Mouse (Mus musculus) duodenum, adult 2 months (tissue): ENCODE data around the gene Olfr1143. TPM values are rescaled to one million over a fixed set of nuclear protein-coding genes. Genes with fewer than 3 reads are reported as not detected.

Experiments
- polyA plus RNA-seq: library from polyadenylated mRNA; depleted of rRNA; stranded (reverse); fragments of >200 nt; gene quantifications from 2 replicates; pipeline ENCODE4 v1.2.3, GENCODE M21; 2012; ENCODE audit warnings: low replicate concordance; rRNA removed

Gene Olfr1143
- polyA plus RNA-seq, result not detected in 2 replicates

GRCm38 (mm10) chr2:87800292-87800691 lies at the start of gene Olfr1143:
Gene Olfr1143 (plus strand): TSS chr2:87800592.

GRCm38 (mm10) chr2:87753891-87754290 lies 46.5 kb upstream of the Olfr1143 start, which contains the start of gene Olfr1141:
Gene Olfr1141 (minus strand): TSS chr2:87753991.

GRCm38 (mm10) chr2:87779183-87779582 lies 21.2 kb upstream of the Olfr1143 start, which contains the start of gene Olfr152:
Gene Olfr152 (plus strand): TSS chr2:87779483.

GRCm38 (mm10) chr2:87809522-87809921 lies 9.1 kb downstream of the Olfr1143 start, which contains the start of gene Olfr1145:
Gene Olfr1145 (plus strand): TSS chr2:87809822.

DNA sequence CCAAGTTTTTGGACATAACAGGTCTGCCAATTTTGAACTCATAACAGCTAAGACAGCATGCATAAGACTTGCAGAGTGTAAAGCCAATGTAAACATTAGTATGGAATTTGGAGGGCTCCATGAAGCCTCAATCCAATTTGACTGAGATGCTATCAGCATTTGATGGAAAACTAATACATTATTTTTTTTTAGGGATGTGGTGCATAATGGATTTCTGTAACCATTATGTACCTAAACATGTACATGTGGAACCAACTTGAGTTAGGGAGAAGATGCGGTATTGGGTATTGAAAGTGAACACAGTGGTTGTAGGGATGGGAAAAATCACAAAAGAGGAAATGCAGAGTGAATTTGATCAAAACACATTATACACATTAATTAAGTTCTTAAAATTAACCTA lies 29.8 kb downstream of the Olfr1143 start, which contains the start of gene Olfr1148:
Gene Olfr1148, plus strand, starts transcription at position 301 of the 400 bp plus-strand sequence.

DNA sequence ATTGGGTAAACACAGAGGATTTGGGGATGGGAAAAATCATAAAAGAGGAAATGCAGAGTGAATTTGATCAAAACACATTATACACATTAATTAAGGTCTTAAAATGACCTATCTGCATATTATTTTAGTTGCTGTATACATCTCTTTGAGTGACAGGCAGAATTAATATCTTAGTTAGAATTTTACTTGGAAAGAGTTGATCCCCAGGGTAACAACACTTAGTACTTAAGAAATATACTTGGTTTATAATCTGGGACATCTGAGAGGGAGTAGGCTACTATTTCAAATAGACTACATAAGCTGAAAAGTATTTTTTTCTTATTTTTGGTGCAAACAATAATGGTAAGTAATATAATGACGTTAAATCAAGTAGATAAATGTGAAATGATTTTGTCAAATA lies 43.3 kb downstream of the Olfr1143 start, which contains the start of gene Olfr1150-ps1:
Gene Olfr1150-ps1, plus strand, starts transcription at position 301 of the 400 bp plus-strand sequence.

Other genes with a start within 250 kb of the Olfr1143 start
- not detected in 2 replicates for gene Olfr1129, start 226.7 kb upstream of the Olfr1143 start, polyA plus RNA-seq
- gene Olfr1130, start 194.4 kb upstream of the Olfr1143 start, polyA plus RNA-seq, result not detected in 2 replicates
- not detected in 2 replicates for gene Olfr1131, start 173.5 kb upstream of the Olfr1143 start, polyA plus RNA-seq
- gene Olfr1132, start 163.1 kb upstream of the Olfr1143 start, polyA plus RNA-seq, result not detected in 2 replicates
- gene Olfr1133, start 153.2 kb upstream of the Olfr1143 start, polyA plus RNA-seq, result not detected in 2 replicates
- not detected in 2 replicates for gene Olfr1134, start 142.1 kb upstream of the Olfr1143 start, polyA plus RNA-seq
- not detected in 2 replicates for gene Olfr1135, start 126.9 kb upstream of the Olfr1143 start, polyA plus RNA-seq
- not detected in 2 replicates for gene Olfr1136, start 106.6 kb upstream of the Olfr1143 start, polyA plus RNA-seq
- gene Olfr1137, start 87.4 kb upstream of the Olfr1143 start, polyA plus RNA-seq, result not detected in 2 replicates
- not detected in 2 replicates for gene Olfr1138, start 60.6 kb upstream of the Olfr1143 start, polyA plus RNA-seq
- gene Olfr1140, start 56.8 kb upstream of the Olfr1143 start, polyA plus RNA-seq, result not detected in 2 replicates
- gene Olfr1141, start 46.6 kb upstream of the Olfr1143 start, polyA plus RNA-seq, result not detected in 2 replicates
- gene Olfr152, start 21.1 kb upstream of the Olfr1143 start, polyA plus RNA-seq, result not detected in 2 replicates
- not detected in 2 replicates for gene Olfr1145, start 9.2 kb downstream of the Olfr1143 start, polyA plus RNA-seq
- not detected in 2 replicates for gene Olfr1148, start 29.9 kb downstream of the Olfr1143 start, polyA plus RNA-seq
- gene Olfr1150-ps1, start 43.4 kb downstream of the Olfr1143 start, polyA plus RNA-seq, result not detected in 2 replicates
- gene Olfr1151, start 55.3 kb downstream of the Olfr1143 start, polyA plus RNA-seq, result not detected in 2 replicates
- gene Olfr1152, start 65.9 kb downstream of the Olfr1143 start, polyA plus RNA-seq, result not detected in 2 replicates
- not detected in 2 replicates for gene Olfr1153, start 94.4 kb downstream of the Olfr1143 start, polyA plus RNA-seq
- gene Olfr1154, start 104.6 kb downstream of the Olfr1143 start, polyA plus RNA-seq, result not detected in 2 replicates
- not detected in 2 replicates for gene Olfr1155, start 144.5 kb downstream of the Olfr1143 start, polyA plus RNA-seq
- gene Olfr1156, start 152.5 kb downstream of the Olfr1143 start, polyA plus RNA-seq, result not detected in 2 replicates
- not detected in 2 replicates for gene Olfr1157, start 167.7 kb downstream of the Olfr1143 start, polyA plus RNA-seq
- gene Olfr74, start 174.1 kb downstream of the Olfr1143 start, polyA plus RNA-seq, result not detected in 2 replicates
- not detected in 2 replicates for gene Olfr1158, start 189.5 kb downstream of the Olfr1143 start, polyA plus RNA-seq
- not detected in 2 replicates for gene Olfr1160, start 207.7 kb downstream of the Olfr1143 start, polyA plus RNA-seq
- not detected in 2 replicates for gene Olfr1161, start 222.2 kb downstream of the Olfr1143 start, polyA plus RNA-seq
- gene Olfr73, start 237.1 kb downstream of the Olfr1143 start, polyA plus RNA-seq, result not detected in 2 replicates